Mouse (Mus musculus): Measurements from ENCODE around the gene Rsph10b.

Rsph10b gene

DNA sequence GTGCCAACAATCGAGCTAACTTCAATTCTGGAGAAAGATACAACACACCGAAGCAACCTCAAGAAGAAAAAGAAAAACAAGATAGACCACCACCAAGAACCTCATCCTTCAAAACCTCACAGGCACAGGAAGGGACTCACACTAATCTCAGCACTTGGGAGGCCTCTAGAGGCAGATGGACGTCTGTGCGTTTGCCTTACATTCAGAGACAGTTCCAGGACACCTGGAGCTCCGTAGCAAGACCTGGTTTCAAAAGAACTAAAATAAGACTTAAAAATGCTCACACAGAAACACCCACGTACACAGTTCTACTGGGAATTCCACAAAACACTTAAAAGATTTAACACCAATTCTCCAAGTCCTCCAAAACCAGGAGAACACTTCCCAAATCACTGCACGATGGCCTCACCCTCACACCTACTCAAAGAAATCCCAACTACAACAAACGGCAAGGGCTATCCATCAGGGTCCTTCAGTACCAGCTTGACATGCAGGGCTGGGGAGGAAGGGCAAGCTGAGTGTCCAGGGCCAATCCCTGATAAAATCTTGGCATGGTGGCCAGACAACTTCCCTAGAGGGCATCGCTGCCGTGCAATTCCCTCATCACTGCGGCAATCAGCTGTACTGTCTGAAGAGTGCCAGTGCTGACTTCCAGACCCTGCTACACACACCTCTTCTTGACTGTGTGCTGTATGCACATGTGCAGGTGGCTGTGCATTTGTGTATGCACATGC lies 62.0 kb downstream of the Rsph10b start:
- no peak for DNase-seq

DNA sequence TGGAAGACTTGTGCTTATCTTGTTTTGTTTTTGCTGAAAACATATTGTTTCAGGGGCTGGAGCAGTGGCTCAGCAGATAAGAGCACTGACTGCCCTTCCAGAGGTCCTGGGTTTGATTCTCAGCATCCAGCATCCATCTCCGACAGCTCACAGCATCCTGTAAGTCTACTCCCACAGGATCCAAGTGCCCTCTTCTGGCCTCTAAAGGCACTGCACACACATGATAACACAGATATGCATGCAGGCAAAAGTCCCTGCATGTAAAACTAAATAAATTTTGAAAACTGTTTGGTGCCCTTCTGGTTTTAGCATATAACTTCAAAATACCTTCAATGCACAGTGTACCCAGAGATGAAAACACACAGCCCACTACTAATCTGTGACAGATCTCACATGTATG lies 66.6 kb downstream of the Rsph10b start:
- DNase-seq = no peak

DNA sequence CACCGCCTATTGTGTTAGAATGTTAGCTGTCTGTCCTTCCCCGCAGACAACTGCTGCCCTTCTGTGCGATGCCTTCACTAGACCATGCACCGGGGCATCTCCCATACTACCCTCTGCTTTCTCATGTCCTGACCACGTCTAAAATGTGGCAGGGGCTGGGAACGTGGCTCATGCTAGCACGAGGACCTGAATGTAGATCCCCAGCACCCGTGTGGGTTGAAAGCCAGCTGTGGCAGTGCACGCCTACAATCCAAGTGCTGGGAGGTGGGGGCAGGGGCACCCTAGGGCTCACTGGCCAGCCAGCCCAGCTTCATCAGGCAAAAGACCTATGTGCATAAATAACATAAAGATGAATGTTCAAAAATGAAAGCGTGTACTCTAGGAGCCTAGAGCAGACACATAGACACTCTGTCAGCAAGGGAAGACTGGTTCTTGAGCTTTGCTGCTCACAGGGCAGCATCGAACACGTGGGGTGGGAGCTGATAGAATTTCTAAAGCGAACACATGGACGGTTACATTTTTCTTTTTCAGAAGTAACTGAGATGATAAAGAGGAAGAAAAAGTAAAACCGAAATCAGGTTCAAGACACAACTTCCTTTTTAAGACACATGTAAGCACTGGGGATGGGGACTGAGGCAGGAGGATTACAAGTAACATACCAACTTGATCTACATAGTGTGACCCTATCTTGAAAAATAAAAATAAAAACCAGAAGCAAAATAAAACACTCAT lies 69.8 kb downstream of the Rsph10b start:
- no peak for DNase-seq

DNA sequence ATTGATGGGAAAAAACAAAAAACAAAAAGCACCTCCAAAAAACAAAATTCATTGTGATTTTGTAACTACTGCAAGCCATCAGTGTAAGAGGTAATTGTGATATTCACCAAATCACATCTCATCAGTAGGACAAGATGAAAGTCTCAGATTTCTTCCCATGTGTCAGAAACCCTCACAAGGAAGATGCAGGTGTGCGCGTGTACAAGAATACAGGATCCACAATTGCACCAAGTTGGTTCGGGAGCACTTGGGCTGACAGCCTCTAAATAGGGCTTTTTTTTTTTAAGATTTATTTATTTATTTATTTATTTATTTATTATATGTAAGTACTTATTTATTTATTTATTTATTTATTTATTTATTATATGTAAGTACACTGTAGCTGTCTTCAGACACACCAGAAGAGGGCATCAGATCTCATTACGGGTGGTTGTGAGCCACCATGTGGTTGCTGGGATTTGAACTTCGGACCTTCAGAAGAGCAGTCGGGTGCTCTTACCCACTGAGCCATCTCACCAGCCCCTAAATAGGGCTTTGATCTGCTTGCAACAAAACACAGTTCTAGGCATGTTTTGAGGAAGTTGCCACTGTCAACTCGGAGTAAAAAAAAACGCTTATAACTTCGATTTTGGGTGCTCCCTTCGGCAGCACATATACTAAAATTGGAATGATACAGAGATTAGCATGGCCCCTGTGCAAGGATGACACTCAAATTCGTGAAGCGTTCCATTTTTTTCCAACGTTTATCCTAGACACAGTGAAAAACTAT lies 80.7 kb downstream of the Rsph10b start:
- peak; percentile 12 for DNase-seq

DNA sequence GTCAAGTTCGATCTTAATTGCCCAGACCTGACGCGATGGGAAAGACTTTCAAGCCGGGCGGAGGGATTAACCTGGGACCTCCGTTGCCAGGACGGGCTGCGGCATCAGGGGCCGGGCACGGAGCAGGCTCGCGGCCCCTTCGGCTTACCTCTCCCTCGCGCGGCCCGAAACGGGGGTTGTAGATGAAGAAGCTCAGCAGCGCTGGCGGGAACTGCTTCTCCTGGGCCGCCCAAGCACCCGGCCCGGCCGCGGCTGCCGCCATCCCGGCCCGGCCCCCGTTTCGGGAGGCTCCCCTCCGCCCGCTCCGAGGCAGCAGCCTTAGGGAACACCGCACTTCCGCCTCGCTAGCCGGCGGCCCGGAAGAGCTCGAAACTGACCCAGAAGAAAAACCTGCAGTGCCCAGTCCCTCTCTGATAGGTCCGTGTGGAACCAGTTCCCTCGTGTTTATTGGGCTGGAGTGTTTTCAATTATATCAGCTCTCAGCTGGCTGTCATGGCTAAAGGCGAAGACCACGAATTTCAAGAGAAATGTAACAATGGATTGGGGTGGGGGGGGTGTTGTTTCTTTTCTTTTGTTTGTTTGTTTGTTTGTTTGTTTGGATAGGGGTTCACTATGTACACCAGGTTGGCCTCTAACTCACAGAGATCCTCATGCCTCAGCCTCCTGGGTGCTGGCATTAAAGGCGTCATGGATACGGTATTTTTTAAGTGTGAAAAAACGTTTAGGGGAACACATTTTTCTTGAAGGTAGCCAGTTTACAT lies 81.9 kb downstream of the Rsph10b start, which contains the start of gene Ccz1:
TSS of gene Ccz1 (minus strand) at position 327 of the 761 bp plus-strand sequence.
- peak; percentile 78 for DNase-seq

DNA sequence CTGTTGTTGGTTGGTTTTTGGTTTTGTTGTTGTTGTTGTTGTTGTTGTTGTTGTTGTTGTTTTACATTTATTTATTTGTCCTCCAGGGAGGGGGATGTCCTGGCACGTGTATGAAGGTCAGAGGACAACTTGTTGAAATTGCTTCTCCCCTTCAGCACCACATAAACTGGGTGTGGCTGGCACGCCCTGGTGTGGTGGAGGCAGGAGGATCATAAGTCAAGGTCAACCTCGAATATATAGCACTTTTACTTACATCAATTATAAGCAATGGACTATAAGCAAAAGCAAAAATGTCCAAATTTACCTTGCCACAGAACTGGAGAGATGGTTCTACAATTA lies 82.4 kb downstream of the Rsph10b start:
- DNase-seq = no peak

DNA sequence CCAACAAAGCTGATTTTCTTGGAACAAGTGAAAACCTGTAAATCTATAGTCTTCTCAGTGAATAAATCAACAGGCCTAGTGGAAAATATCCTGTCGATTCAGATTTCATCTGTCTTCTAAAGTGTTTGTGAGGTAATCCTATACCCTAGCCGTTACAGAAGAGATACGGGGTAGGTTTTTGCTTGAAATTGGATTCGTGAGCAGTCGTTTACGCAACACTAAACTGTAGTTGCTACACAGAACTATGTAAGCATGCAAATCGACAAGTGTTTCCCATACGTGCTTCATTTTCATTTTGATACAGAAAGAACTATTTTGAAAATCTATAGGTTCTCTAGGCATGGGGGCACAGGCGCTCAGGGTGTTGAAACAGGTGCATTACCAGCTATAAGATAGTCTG lies 83.0 kb downstream of the Rsph10b start:
- no peak for DNase-seq

DNA sequence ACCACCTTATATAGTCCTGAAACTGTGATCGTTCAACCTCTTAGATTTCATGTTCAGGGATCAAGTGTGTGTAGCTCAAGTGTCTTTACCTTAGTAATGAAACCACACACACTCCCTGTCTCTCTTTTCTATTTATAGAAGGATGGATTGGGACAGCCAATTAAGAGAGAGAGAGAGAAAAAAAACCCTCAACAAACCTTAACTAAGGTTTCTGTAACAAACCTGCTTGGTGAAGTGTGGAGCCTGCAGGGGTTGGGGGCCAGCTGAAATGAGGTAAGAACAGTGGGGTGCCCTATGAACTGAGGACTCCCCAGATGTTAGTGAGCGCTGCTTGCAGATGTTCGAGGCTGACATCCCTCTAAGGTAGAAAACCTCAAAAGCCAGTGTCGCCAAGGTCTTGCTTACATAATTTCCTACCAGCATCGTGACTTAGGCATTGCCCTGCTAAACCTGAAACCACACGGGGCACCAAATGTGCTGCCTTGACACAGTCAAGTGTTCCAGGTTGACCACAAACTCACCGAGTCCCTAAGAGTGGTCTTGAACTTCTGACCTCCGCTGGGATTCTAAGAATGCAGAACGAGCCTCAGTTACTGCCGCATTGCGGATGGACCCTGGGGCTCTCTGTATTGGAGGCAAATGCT lies 93.9 kb downstream of the Rsph10b start, which contains the start of gene Ocm:
TSS of gene Ocm (minus strand) at position 51 of the 644 bp plus-strand sequence.
- no peak for DNase-seq

DNA sequence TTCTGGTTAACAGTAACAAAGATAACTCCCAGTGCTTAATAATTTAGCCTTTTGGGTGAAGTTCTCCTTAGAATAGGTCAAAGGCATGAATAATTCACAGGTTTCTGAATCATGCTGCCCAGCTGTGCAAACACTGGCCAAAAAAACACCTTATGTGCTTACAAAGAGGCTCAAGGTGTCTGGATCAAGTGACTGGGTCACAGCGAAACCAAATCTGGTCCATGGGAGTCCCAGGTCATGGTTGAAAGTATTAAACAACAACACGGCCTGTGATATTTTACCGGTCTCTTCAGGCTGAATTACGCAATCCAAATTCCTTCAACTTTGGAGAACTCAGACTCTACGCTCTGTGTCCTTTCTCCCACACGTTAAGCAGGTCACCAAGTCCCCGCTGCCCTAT lies 99.7 kb downstream of the Rsph10b start:
- no peak for DNase-seq

DNA sequence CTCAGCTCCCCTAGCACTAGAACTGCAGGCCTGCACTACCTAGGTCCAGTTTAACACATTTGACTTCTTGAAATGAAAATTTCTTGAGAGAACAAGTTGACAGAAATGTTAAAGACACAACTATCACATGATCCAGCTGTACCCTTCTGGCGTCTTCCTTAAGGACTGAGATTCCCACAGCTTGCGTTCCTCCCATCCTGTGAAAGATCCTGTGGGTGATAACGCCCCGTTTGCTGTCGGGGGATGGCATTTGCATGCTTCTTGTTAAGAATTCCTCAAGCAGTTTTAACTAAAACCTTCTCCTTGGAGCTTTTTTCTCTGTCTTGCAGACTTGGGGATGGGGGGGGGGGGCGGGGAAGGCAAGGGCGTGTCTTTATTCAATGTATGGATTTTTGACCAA lies 101.7 kb downstream of the Rsph10b start:
- DNase-seq = no peak

Measured in thymus, postnatal 25 days (tissue).